Mouse (Mus musculus) ES-E14 (cell line): Measurements from ENCODE around the gene Tbcc.

Experiments
- CHD2 ChIP-seq: IDR thresholded peaks from 2 replicates; pipeline ENCODE4 v1.6.1; 2014; ENCODE audit warnings: mild to moderate bottlenecking, low read depth, low read length, inconsistent platforms
- HCFC1 ChIP-seq: IDR thresholded peaks from 2 replicates; pipeline ENCODE4 v1.6.1; 2012; ENCODE audit warnings: low read length, inconsistent platforms, borderline replicate concordance; ENCODE audit not compliant: insufficient read depth
- MAFK ChIP-seq: IDR thresholded peaks from 2 replicates; pipeline ENCODE4 v1.6.1; 2014; ENCODE audit warnings: mild to moderate bottlenecking, low read depth, low read length, inconsistent platforms; ENCODE audit not compliant: insufficient read depth
- ZC3H11A ChIP-seq: IDR thresholded peaks from 2 replicates; pipeline ENCODE4 v1.6.1; 2012; ENCODE audit warnings: low read depth, mild to moderate bottlenecking, inconsistent platforms, low read length, borderline replicate concordance
- ZNF384 ChIP-seq: IDR thresholded peaks from 2 replicates; pipeline ENCODE4 v1.6.1; 2012; ENCODE audit warnings: low read depth, low read length, inconsistent platforms

GRCm38 (mm10) chr17:46883107-46883506 lies 7.4 kb upstream of the Tbcc start:
- TF ChIP-seq ZC3H11A (no peak), ZNF384 (no peak), CHD2 (no peak), MAFK (no peak), HCFC1 (no peak)
